Comparison of ENCODE assay signal across 15 mouse cellular contexts in genomic region chr5:16538067-16538466, GRCm38 (mm10).
"Had no signal": no experiment of that assay in that cellular context is flagged by ENCODE, and none has a peak within 500 bp of the region (broad histone marks: within the 10 kb centered on the region; RNA-seq: fewer than 3 reads in every experiment).

No protein-coding gene starts in this region.

- DNase-seq: kidney, postnatal 14 days; liver, embryonic 13.5 days; liver, postnatal 0 days; lung, postnatal 36 days; right cerebral cortex, postnatal 4 days; spleen, adult 18-20 months; thymus, adult 18-20 months; thymus, postnatal 14 days had no signal

- H3K27me3 ChIP-seq: kidney, embryonic 15.5 days; limb, embryonic 15.5 days; liver, embryonic 13.5 days; megakaryocyte, embryonic 14.5 days; midbrain, embryonic 15.5 days; neural tube, embryonic 12.5 days had no signal

- H3K4me2 ChIP-seq: kidney, embryonic 15.5 days; limb, embryonic 15.5 days; liver, embryonic 13.5 days; midbrain, embryonic 11.5 days; midbrain, embryonic 15.5 days; neural tube, embryonic 12.5 days had no signal

- H3K4me3 ChIP-seq: kidney, embryonic 15.5 days; left cerebral cortex, adult 2 months; limb, embryonic 15.5 days; liver, embryonic 13.5 days; megakaryocyte, embryonic 14.5 days; midbrain, embryonic 15.5 days; neural tube, embryonic 12.5 days had no signal

- H3K27ac ChIP-seq: kidney, embryonic 15.5 days; left cerebral cortex, adult 2 months; limb, embryonic 15.5 days; liver, embryonic 13.5 days; midbrain, embryonic 15.5 days; neural tube, embryonic 12.5 days had no signal

- H3K36me3 ChIP-seq: kidney, embryonic 15.5 days; limb, embryonic 15.5 days; liver, embryonic 13.5 days; midbrain, embryonic 15.5 days; neural tube, embryonic 12.5 days had no signal

- ATAC-seq: liver, postnatal 0 days; midbrain, embryonic 15.5 days had no signal

- H3K4me1 ChIP-seq: kidney, embryonic 15.5 days; limb, embryonic 15.5 days; liver, embryonic 13.5 days; megakaryocyte, embryonic 14.5 days; midbrain, embryonic 15.5 days; neural tube, embryonic 12.5 days had no signal

- H3K9me3 ChIP-seq: kidney, embryonic 15.5 days; limb, embryonic 15.5 days; liver, embryonic 13.5 days; midbrain, embryonic 15.5 days; neural tube, embryonic 12.5 days had no signal

- H3K9ac ChIP-seq: kidney, embryonic 15.5 days; limb, embryonic 15.5 days; liver, embryonic 13.5 days; liver, postnatal 0 days; midbrain, embryonic 15.5 days; neural tube, embryonic 12.5 days had no signal
